Mouse (Mus musculus): ENCODE results near the gene Mylip. TPM values are rescaled to one million over a fixed set of nuclear protein-coding genes. Genes with fewer than 3 reads are reported as not detected.

Gene Mylip
- total RNA-seq, 2 experiments from 2014 or later: 16.2 to 17.3 TPM

GRCm38 (mm10) chr13:45461370-45461958 lies 71.9 kb downstream of the Mylip start:
- no peak for DNase-seq (ENCODE audit: low spot score in 2 of 2)
- intact Hi-C loops (cut with DNase I): no loop called here

Other genes with a start within 250 kb of the Mylip start
- gene Gmpr, start 117.7 kb downstream of the Mylip start, total RNA-seq (2021): 10 to 100 TPM; 46.6 to 55.4 TPM